Mouse (Mus musculus): Measurements from ENCODE around the gene 2810004N23Rik.
A peak's percentile ranks its signal among the peaks of the same experiment; 100 is the strongest.

Gene 2810004N23Rik

DNA sequence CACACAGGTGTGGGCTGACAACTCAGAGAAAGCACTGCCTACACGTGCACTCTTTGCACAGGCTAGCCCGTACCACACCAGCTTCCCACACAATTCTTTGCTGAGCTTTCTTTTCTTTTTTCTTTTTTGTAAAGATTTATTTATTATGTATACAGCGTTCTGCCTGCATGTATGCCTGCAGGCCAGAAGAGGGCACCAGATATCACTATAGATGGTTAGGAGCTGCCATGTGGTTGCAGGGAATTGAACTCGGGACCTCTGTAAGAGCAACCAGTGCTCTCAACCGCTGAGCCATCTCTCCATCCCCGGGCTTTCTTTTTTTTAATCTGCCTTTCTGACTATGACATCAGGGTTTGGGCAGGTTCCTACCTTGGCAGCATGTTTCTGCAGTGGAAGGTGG lies 39.4 kb downstream of the 2810004N23Rik start:
- DNase-seq (ENCODE audit: low spot score in 2 of 2): no peak

DNA sequence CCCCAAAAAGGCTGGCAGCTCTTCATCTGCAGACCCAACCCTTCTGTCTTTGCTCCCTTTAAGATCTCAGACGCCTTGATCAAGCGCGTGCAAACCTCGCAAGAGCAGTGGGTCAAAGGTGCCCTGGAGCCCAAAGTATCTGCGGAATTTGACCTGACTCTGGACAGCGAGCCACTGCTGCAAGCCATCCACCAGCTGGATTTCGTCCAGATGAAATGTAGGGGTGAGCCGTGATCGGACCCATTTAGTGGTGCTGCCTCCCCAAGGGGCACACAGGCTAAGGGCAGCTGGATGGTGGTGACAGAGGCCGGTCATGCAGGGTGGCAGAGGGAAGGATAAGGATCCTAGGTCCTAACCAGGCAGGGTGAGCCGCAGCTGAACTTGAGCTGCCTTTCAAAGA lies 42.8 kb downstream of the 2810004N23Rik start:
- no peak for DNase-seq (ENCODE audit: low spot score in 2 of 2)

DNA sequence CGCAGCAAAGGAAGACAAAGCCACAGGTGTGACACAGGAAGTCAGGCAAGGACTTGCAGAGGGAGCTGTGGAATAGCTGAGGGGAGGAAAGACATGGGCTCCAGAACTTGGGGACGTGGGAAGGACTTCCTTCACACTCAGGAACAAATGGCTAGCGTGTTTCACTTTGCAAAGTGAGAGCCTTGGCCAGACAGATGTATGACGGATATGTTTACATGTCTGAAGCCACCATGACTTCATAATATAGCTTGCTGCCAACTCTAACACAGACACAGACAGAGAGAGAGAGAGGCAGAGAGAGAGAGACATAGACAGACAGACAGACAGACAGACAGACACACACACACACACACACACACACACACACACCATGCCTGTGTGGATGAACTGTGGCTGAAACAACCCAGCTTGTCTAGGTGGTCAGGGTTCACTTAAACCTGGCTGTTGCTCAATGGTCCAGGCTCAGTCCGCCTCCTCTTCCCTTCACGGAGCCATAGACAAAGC lies 43.3 kb downstream of the 2810004N23Rik start:
- DNase-seq (ENCODE audit: low spot score in 2 of 2): no peak

DNA sequence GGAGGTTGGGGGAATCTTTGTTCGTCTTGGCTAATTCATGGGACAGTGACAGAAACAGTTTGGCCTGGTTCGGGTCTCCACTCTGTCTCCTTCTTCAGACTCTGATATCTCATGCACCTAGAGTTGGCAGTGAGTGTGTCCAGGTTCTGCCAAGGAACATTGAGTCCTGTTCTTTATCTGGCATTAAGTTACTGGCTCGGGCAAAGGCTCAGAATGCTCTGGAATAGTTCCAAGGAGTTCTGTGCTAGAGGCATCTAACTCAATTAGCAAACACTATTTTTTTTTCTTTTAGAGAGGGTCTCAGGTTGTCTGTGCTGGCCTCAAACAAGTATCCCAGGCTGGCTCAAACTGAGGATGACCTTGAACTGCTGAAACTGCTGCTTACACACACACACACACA lies 45.6 kb downstream of the 2810004N23Rik start:
- DNase-seq (ENCODE audit: low spot score in 2 of 2): no peak

DNA sequence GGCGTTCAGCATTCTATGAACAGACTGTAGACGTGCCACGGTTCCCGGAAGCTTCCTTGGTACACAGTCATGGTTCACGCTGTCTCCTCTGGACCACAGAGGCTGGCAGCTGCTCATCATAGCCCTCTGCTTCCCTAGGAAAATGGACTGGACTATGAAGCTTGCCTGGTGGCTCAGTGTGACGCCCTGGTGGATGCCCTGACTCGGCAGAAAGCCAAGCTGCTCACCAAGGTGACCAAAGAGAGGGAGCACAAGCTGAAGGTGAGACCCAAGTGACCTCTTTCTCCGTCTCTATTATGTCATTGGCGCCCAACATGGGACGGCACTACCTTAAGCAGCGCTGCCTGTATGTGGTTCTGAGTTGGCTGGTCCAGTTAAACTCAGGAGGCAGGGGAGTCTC lies 46.1 kb downstream of the 2810004N23Rik start:
- DNase-seq (ENCODE audit: low spot score in 2 of 2): no peak

DNA sequence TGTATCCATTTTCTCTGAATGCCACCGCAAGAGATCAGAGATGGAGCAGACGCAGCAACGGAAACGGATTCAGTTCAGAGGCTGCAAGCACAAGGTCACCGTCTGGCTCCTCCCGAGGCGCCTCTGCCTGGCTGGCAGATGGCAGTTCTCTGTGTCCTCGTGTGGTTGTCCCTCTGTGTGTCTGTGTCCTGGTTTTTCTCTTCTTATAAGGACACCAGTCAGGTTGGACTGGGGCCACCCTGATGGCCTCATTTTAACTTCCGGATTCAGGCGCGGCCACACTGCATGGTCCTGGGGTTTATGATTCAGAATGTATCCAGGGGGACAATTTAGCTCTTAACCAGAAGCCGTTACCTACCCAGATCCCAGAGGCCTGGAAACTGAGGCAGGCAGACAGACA lies 47.0 kb downstream of the 2810004N23Rik start:
- DNase-seq (ENCODE audit: low spot score in 2 of 2): no peak

DNA sequence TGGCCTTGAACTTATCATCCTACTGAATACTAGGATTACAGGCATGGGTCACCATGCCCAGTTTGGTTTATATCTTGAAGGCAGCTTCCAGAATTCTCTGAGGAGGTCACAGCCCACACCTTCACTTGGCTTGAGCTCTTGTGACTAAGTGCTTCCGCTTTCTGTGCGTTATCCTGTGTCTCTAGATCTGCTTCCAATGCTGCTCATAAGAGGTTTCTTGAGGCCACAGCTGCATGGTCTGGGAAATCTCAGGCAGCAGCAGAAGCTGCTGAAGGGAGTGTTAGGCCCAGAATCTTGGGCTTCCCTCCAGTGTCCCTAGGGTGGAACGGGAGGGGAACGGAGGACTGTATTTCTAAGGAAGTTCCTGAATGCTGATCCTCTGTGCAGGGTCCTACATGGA lies 49.6 kb downstream of the 2810004N23Rik start:
- DNase-seq (ENCODE audit: low spot score in 2 of 2): no peak

DNA sequence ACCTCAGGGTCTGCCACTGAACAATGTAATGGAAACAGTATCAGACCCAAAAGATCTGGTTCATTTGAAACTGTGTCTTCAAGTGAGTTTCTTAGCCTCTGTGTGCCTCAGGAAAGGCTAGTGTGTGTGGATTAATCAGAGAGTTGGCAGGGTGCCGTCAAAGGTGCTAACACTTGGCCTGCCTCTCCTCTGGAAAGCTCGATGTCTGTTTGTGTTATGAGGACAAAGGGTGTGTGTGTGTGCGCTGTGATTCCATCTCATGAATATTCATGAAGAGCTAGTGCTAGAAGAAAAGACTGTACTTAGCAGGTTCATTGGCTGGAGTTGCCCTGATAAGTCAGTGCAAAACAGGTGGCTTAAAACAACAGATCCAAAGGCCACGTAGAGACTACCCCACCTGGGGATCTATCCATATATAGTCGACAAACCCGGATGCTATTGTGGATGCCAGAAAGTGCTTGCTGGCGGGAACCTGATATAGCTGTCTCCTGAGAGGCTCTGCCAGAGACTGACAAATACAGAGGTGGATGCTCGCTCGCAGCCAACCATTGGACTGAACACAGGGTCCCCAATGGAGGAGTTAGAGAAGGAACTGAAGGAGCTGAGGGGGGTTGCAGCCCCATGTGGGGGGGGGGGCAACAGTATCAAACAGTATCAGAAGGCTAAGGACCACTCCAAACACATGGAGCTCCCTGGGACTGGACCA lies 52.1 kb downstream of the 2810004N23Rik start:
- no peak for DNase-seq (ENCODE audit: low spot score in 2 of 2)

DNA sequence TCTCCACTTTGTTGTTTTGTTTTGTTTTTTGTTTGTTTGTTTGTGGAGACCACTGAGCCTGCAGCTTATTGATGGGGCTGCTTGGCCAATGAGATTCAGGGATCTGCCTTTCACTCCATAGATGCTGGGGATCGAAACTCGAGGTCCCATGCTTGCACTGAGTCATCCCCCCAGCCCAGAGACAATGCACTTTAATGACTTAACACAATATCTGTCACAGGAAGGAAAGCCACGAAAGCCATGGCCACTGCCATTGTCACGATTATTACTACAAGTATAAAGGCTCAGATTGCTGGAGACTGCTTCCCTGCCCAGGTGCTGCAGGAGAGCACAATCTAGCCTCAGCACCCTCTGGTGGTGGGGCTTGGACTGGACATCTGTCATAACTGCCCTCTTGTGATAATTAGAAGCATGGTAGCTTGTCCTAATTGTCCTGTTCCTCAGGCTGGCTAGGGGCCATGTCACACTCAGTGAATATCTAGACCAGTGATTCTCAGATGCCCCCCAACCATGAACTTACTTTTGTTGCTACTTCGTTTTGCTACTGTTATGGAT lies 52.8 kb downstream of the 2810004N23Rik start:
- DNase-seq (ENCODE audit: low spot score in 2 of 2): no peak

DNA sequence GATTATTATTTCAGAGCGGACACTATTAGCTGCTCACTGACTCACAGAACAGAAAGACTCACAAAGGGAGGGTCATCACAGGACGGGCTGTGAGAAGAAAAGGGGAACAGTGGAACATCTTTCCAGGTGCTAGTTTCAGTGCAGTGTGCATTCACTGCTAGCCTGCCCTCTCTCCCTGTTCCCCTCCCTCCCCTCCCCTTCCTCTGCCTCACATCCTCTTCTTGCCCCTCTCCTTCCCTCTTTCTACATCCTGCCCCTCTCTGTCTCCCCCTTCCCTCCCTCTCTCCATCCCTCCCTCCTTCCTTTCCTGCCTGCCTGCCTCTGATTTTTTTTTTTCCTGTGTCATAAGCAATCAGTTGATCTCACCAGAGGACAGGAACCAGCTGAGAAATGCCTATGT lies 53.5 kb downstream of the 2810004N23Rik start:
- no peak for DNase-seq (ENCODE audit: low spot score in 2 of 2)

DNA sequence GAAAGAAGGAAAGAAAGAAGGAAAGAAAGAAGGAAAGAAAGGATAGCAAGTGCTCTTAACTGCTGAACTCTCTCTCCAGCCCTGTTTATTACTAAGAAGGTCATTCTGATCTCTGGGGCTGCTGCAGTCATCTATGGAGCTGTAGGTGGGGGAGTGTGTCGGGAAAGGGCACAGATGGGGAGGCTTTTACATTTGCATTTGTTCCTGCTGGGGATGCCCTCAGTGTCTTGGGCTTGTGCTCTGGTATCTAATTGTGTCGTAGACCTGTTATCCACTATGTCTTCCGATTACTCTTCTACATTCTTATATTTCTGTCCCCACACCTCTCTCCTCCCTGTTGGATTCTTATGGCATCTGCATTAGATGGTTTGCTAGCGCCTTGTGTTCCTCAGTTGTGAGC lies 56.9 kb downstream of the 2810004N23Rik start:
- no peak for DNase-seq (ENCODE audit: low spot score in 2 of 2)

DNA sequence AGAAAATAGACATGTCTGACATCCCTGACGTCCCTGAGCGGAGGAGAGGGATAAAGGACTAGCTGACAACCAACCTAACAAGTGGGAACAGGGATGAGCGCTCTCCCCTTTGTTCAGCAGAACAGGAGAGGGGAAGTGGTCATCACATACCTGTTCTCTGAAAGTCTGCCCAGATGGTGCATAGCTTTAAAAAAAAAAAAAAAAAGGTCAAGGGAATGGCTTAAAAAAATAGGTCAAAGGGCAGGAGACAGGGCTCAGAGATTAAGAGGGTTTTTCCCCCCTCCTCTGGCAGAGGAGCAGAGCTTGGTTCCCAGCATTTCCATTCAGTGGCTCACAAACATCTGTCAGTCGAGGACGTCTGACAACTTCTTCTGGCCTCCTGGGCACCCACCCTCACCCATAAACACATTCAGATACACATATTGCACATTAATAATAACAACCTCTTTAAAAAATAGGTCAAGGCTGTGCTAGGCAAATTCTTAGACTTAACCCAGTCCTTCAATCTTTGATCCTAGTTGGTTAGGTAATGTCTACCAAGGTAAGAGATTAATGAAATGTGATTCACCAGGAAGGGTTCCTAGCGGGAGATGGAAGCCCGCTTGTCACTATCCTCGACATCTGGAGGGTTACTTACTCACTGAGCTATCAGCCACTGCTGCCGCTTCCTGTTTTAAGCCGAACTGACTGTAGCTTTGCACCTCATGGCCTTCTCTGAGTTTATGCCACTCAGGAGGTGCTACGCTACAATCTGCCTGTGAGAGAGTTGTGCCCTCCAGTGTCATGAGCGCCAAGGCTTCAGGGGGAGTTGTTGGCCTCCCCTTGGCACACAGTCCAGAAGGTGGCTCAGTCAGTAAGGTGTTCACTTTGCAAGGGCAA lies 58.9 kb downstream of the 2810004N23Rik start:
- DNase-seq (ENCODE audit: low spot score in 2 of 2): no peak

DNA sequence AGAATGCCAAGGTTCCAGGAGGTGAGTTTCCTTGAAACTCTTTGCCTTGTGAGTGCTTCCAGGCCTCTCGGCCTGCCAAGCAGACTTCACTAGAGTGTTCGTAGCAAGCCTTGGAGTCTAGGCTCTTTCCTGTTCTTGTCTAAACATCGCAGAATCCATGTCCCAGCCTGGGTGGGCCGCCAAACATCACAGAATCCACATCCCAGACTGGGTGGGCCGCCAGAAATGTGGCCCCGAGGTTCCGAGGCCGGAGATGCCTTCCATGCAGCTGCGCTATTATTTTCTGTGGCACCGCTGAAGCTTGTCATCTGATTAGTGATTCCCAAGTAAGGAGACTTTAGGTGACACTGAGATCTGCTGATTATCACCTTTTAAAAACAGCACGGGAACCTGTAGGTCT lies 62.4 kb downstream of the 2810004N23Rik start:
- no peak for DNase-seq (ENCODE audit: low spot score in 2 of 2)

DNA sequence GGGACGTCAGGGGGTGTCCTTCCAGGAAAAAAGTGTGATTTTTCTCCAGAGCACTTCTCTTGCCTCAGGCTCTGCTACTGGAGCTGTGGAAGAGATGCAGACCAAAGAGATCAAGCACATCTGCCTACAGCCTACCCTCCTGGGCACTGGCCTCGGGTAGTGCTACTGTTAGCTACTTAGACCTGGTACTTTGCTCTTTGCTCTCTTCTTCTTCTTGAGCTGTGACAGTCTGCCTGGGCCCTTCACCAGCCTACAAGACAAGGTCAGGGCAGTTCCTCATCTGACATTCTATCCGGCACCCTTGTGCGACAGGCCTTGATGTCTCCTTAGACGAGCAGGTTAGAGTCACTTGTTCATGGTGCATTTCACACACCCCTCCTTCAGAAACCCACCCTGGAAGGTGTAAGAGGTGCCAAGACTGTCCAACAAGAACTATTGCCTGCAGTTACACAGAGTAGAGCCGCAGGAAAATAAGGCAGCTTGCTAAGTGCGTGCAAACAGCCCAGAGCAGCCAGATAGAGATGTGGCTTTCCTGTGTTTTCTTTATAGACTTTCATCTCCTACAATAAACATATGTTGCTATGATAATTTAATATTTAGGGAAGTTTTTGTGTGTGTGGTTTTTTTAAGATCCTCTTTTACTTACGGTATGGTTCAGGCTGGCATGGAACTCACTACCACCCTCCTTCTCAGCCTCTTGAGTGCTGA lies 67.0 kb downstream of the 2810004N23Rik start:
- DNase-seq (ENCODE audit: low spot score in 2 of 2): no peak

DNA sequence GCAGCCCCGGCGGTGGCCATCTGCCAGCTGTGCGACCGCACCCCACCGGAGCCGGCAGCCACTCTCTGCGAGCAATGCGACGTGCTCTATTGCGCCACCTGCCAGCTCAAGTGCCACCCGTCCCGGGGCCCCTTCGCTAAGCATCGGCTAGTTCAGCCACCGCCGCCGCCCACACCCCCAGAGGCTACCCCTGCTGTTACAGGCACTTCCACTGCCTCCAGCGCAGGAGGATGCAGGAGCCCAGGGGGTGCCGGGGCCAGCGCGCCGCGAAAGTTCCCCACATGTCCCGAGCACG lies 68.5 kb downstream of the 2810004N23Rik start:
- DNase-seq (ENCODE audit: low spot score in 2 of 2): peak; percentile 10 to 26

DNA sequence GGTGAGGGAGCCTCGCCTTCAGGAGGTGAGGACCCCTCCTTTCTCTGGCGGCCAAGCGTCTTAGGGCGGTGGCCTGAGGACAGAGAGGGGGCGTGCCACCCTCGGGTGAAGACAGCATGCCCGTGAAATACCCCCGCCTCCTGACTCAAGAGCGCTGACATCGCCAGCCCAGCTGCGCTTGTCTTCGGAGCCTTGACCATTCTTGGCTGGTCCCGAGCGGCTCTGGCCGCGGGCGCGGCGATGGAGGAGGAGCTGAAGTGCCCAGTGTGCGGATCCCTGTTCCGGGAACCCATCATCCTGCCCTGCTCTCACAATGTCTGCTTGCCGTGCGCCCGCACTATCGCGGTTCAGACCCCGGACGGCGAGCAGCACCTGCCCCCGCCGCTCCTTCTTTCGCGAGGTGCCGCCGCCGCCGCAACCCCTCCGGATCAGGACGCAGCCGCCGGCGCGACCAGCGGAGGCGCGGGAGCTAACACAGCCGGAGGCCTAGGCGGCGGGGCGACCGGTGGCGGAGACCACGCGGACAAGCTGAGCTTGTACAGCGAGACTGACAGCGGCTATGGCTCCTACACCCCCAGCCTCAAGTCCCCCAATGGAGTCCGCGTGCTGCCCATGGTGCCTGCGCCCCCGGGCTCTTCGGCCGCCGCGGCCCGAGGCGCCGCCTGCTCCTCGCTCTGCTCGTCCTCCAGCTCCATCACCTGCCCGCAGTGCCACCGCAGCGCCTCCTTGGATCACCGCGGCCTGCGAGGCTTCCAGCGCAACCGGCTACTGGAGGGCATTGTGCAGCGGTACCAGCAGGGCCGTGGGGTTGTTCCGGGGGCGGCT lies 69.0 kb downstream of the 2810004N23Rik start:
- DNase-seq (ENCODE audit: low spot score in 2 of 2): no peak

DNA sequence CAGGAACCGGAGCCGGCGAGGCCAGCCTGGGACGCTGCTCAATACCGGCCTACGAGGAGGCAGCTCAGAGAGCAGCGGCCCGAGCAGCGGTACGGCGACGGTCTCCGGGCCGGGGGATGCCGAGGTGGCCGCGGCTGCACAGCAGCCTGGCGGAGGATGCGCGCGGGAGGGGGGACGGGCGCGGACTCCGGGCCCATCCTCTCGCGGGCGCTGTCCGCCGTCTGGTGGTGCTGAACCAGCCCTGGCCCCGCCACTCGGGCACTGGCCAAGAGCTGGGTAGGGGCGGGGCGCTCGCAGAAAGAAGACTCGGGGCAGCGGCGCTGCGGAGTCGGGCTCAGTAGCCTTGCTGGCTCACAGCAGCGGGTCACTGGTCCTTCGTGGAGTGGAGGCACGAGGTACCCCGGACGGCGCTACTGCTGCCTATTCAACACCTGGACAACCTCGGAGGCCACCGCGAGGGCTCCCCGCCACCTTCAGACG lies 69.7 kb downstream of the 2810004N23Rik start:
- peak; percentile 46 to 65 for DNase-seq (ENCODE audit: low spot score in 2 of 2)

DNA sequence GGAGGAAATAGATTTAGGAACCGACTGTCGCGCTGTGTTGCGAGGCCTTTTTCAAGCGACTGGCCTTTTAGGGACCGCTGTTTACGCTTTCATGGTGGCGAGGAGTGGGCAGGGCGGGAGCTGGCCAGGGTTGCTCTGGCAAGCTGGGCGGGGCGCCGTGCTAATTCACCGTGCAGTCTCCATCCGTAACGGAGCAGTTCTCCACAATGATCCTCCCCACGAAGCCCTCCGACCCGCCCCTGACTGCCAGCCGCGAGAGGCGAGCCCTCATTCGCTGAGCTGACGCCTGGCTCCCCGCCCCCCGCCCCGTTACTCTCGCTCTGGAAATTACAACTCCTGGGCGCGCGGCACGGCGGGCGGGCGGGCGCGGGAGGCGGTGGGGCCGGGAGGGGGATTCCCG lies 70.2 kb downstream of the 2810004N23Rik start, which contains the start of gene Trim67:
Gene Trim67, plus strand, starts transcription at position 385 of the 400 bp plus-strand sequence.
- DNase-seq (ENCODE audit: low spot score in 2 of 2): no peak

DNA sequence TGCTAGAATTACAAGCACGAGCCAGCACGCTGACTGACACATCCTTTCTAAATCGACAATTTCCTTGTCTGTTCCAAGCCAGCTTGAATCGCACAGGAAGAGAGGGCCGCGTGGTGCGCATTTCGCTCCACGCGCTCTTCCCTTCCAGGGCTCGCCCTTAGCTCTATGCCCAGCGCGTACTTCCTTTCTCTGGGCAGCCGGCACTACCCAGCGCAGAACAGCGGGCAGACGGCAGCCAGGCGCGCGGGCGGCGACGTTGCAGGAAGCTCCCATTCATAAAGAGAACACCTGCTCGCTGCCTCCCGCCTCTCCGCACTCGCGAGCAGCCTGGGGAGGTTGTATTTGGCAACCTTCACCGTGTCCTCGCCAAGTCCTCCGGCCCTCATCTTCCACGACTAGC lies 70.7 kb downstream of the 2810004N23Rik start:
- no peak for DNase-seq (ENCODE audit: low spot score in 2 of 2)

DNA sequence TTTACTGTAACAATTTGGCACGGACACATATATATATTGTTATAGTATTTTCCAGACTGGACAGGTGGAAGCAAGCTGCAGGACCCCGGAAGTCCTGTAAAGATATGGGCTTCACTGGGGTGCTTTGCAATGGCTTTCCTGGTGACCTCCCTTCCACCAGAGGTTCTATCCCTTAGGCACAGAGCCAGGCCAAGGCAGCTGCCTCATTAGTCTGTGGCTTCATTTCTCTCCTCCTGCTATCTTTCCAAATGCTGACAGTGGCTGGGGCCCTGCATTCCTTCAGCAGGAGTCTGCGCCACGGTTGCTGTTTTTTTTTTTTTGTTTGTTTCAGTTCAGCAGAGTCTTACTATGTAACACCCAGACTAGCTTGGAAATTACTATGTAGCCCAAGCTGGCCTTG lies 71.2 kb downstream of the 2810004N23Rik start:
- DNase-seq (ENCODE audit: low spot score in 2 of 2): no peak

DNA sequence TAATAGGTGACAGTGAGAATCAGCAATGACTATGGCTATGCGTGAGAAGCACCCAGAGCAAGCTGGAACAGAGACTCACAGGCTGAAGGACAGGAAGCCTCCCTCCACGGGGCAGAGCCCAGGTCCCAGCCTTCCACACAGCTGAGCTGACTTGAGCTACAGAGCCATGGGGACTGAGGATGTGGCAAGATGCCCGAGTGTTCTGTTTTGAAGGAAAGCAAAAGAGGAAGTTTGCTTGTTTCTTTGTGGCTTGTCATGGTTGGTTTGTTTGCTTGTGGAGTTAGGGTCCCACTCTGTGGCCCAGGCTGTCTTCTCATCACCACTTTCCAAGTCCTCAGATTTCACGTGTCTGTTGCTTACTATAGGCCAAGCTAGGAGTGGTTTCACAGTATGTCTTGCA lies 72.2 kb downstream of the 2810004N23Rik start:
- DNase-seq (ENCODE audit: low spot score in 2 of 2): no peak

Data from spleen, postnatal 36 days (tissue).